Mouse (Mus musculus) erythroblast, adult 5-6 weeks (primary cell): ENCODE results near the gene Alox15. TPM values are rescaled to one million over a fixed set of nuclear protein-coding genes. Genes with fewer than 3 reads are reported as not detected.
"Not testable (repeated sequence)": the region's sequence is repeated elsewhere in the genome, so short reads cannot be mapped to it uniquely, and the experiment has no call there.

ENCODE experiments used
- ATAC-seq: replicated peaks from 2 replicates; pipeline ENCODE4 v1.8.0; 2016; ENCODE audit warnings: moderate number of reproducible peaks, mild to moderate bottlenecking, moderate TSS enrichment, inconsistent platforms; ENCODE audit not compliant: poor library complexity, low FRiP score, severe bottlenecking
- total RNA-seq, 2 experiments: library from RNA; stranded (forward) in 1 of 2; stranded (reverse) in 1 of 2; fragments of 150-400 nt in 1 of 2; fragments of 200-764, 138-1000 nt in 1 of 2; gene quantifications; 2 replicates each; pipeline versions ENCODE4 v1.2.3 to v1.2.4; 2015 to 2017; ENCODE audit warnings: low replicate concordance in 2 of 2

Alox15 gene
- total RNA-seq (2015; ENCODE audit: low replicate concordance) (14.4 and 37.1 TPM in 2 replicates), total RNA-seq (2017; ENCODE audit: low replicate concordance) (5.7 and 26.6 TPM in 2 replicates)

GRCm38 (mm10) chr11:70351868-70352267 lies at the start of gene Alox15:
TSS of gene Alox15 (minus strand) at chr11:70352031.
- ATAC-seq, result no peak

- ATAC-seq, result no peak
Measured at GRCm38 (mm10) chr11:70389421-70389820, 37.6 kb upstream of the Alox15 start.

GRCm38 (mm10) chr11:70387436-70387835 lies 35.6 kb upstream of the Alox15 start:
- ATAC-seq, result no peak

GRCm38 (mm10) chr11:70384136-70384535 lies 32.3 kb upstream of the Alox15 start:
- ATAC-seq, result no peak

- ATAC-seq, result no peak
Measured at GRCm38 (mm10) chr11:70381330-70381729, 29.5 kb upstream of the Alox15 start.

GRCm38 (mm10) chr11:70380478-70381005 lies 28.7 kb upstream of the Alox15 start:
- ATAC-seq, result no peak

- no peak for ATAC-seq
Measured at GRCm38 (mm10) chr11:70376054-70376453, 24.2 kb upstream of the Alox15 start.

GRCm38 (mm10) chr11:70374302-70374701 lies 22.5 kb upstream of the Alox15 start:
- ATAC-seq, result no peak

- ATAC-seq, result no peak
Measured at GRCm38 (mm10) chr11:70372849-70373557, 21.2 kb upstream of the Alox15 start.

GRCm38 (mm10) chr11:70372396-70372795 lies 20.6 kb upstream of the Alox15 start:
- ATAC-seq, result no peak

GRCm38 (mm10) chr11:70368626-70369025 lies 16.8 kb upstream of the Alox15 start:
- ATAC-seq, result not testable (repeated sequence)

GRCm38 (mm10) chr11:70367701-70368100 lies 15.9 kb upstream of the Alox15 start:
- ATAC-seq, result not testable (repeated sequence)

GRCm38 (mm10) chr11:70348630-70349029 lies 3.2 kb downstream of the Alox15 start:
- ATAC-seq, result no peak

- ATAC-seq, result no peak
Measured at GRCm38 (mm10) chr11:70347861-70348260, 4.0 kb downstream of the Alox15 start.

GRCm38 (mm10) chr11:70345546-70345945 lies 6.3 kb downstream of the Alox15 start:
- no peak for ATAC-seq

GRCm38 (mm10) chr11:70345061-70345460 lies 6.8 kb downstream of the Alox15 start:
- no peak for ATAC-seq

GRCm38 (mm10) chr11:70339481-70339880 lies 12.3 kb downstream of the Alox15 start:
- ATAC-seq, result no peak

GRCm38 (mm10) chr11:70334477-70334876 lies 17.4 kb downstream of the Alox15 start:
- 0 out of 2 replicates have a peak, but pooled peaks have one; percentile 63 for ATAC-seq

GRCm38 (mm10) chr11:70324726-70325125 lies 27.1 kb downstream of the Alox15 start:
- no peak for ATAC-seq

- ATAC-seq, result no peak
Measured at GRCm38 (mm10) chr11:70322528-70322927, 29.3 kb downstream of the Alox15 start, which contains the start of gene Alox12e. TSS of gene Alox12e (minus strand) at chr11:70322628.

- peak; percentile 52 for ATAC-seq
Measured at GRCm38 (mm10) chr11:70321664-70322063, 30.2 kb downstream of the Alox15 start.
